Mouse (Mus musculus) G1E (cell line): Measurements from ENCODE around the gene Sec63.

Experiments used
- CTCF ChIP-seq: IDR thresholded peaks from 2 replicates; pipeline ENCODE4 v1.5.1; 2012; ENCODE audit warnings: low read depth, low read length, inconsistent platforms, mixed read lengths
- GATA1 ChIP-seq: IDR thresholded peaks from 2 replicates; pipeline ENCODE4 v1.6.1; 2012; ENCODE audit warnings: borderline replicate concordance, low read length, inconsistent platforms, mixed read lengths
- GATA2 ChIP-seq: IDR thresholded peaks from 2 replicates; pipeline ENCODE4 v1.6.1; 2012; ENCODE audit warnings: low read depth, low read length, inconsistent platforms, borderline replicate concordance
- POLR2AphosphoS5 ChIP-seq: IDR thresholded peaks from 2 replicates; pipeline ENCODE4 v1.6.1; 2012; ENCODE audit warnings: low read depth, low read length, inconsistent platforms; ENCODE audit not compliant: insufficient replicate concordance

DNA sequence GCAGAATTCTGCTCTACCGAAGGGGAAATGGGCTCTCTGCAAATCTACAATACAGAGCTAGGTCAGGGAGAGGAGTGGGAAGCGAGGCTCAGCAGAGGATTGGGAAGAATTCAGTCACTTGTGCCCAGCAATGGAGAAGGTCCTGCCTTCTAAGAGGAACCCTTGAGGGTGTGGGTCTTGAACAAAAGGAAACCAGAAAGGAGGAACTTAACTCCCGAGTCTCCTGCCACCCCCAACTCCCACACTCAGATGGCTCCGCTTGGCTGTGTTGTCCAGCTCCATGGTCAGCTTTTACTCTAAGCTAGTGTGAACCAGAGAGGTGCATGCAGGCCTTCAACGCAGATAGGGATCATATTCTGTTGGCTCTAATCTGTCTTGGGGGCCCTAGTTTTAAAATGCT lies 114.9 kb downstream of the Sec63 start:
- TF ChIP-seq CTCF = no peak
- no peak for TF ChIP-seq POLR2AphosphoS5
- no peak for TF ChIP-seq GATA1
- TF ChIP-seq GATA2 = no peak
